Mouse (Mus musculus): ENCODE measurements around the gene Ankrd44. TPM values are rescaled to one million over a fixed set of nuclear protein-coding genes. Genes with fewer than 3 reads are reported as not detected.

Gene Ankrd44
- polyA plus RNA-seq, 1 experiment from 2014 or later, result 33.0 TPM

DNA sequence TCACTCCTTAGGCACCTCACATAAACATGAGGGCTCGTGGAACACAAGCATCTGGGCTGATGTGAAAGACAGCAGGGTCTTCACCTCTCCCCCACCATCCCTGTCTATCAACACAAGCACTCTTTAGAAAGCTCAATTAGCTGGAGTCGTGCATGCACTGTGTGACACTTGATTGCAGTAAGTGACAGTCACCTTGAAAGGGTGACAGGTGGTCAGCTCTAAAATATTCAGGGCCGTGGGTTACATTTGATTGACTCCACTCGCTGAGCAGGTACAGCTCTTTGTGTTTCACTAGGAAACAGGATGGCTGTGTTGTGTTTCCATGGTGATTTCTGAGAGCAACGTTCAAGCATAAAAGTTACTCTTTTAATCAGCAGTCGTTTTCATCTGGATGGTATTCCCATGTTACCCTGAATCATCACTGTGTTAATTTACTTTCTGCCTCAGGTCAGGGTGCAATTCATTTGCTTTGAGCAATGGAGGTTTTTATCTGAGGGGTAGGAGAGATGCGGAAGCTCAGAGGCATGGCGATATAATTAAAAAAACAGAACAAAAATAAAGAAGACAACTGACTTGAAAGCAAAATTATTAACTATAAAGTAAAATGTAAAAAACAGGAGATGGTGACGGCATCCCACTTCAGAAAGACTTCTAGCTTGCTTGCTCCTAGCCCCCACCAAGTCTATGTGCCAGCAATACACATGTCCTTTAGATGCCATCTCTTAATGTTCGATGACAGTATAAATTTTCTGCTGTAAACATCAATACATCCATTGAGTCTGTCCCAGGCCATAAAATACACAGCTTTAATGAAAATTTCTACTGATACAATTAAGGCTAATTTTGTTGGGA is 218.9 kb downstream of the Ankrd44 start:
- H3K27ac ChIP-seq, result no peak overlapping the region
- H3K79me2 ChIP-seq (ENCODE audit: inconsistent target), result no peaks in the 10 kb centered on the region
- WGBS (ENCODE audit: missing documents), result 90% methylated on average over 10 of the region's 10 CpGs
- no peak overlapping the region for H3K4me3 ChIP-seq (ENCODE audit: inconsistent target)
- 0 out of 2 replicates have a peak, but pooled peaks cover 1% of the 10 kb centered on the region for H3K36me3 ChIP-seq (ENCODE audit: inconsistent target)

DNA sequence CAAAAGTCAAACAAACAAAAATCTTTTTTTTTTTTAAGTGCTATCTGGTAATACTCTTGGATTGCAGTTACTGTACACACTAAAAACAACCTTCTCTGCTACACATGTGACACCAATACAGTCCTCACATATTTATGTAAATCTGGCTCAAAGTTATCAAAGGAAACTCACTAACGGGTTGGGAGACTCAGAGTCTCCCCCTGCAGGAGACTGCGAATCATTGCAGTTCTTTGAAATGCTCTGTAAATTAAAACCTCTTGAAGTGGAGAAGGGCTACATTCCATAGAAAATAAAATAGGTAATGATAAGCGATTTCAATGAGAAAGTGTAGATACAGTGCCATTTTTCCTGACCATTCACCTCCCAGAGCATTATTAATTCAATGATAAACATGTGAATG is 219.6 kb downstream of the Ankrd44 start:
- no peaks in the 10 kb centered on the region for H3K79me2 ChIP-seq (ENCODE audit: inconsistent target)
- H3K36me3 ChIP-seq (ENCODE audit: inconsistent target), result no peaks in the 10 kb centered on the region
- no peak overlapping the region for H3K27ac ChIP-seq
- no peak overlapping the region for H3K4me3 ChIP-seq (ENCODE audit: inconsistent target)
- 46% methylated on average over 3 of the region's 3 CpGs for WGBS (ENCODE audit: missing documents)

DNA sequence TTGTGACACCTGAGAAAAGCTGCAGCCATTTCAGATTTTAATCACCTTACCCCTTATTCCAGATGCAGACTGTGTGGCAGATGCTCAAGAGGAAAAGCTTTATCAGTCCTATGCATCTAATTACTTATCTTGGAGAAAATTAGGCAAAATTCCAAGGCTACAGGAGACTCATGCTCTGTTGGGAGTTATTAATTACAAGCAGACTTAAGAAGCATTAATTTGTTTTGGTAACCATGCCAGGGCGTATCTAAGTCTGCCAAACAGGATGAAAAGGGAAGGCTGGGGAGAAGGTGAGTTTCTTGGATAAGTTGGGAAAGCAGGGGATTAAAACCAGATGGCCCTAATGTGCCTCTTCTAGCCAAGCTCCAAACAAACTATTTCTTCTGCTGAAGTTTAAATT is 222.7 kb downstream of the Ankrd44 start:
- H3K36me3 ChIP-seq (ENCODE audit: inconsistent target), result no peaks in the 10 kb centered on the region
- WGBS (ENCODE audit: missing documents), result 100% methylated on average over 1 of the region's 1 CpGs
- no peak overlapping the region for H3K4me3 ChIP-seq (ENCODE audit: inconsistent target)

DNA sequence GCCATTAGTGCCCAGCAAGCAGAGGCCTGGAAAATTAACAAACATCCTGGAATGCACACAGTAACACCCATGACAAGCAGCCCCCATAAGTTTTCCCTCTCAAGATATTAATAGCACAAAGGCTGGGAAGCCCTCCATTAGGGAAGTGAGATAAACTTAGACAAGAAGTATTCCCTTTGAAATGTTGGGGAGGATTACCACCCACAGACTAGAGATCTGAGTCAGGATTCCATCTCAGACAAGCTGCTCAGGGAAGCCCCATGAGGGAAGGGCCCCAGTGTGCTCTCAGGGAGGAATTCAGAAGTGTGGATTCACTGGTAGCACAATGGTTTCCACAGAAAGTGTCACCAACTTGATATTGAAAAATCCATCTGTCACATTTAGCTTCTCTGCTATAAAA is 223.3 kb downstream of the Ankrd44 start:
- no peak overlapping the region for H3K4me3 ChIP-seq (ENCODE audit: inconsistent target)
- no peaks in the 10 kb centered on the region for H3K79me2 ChIP-seq (ENCODE audit: inconsistent target)
- H3K36me3 ChIP-seq (ENCODE audit: inconsistent target), result no peaks in the 10 kb centered on the region
- no peak overlapping the region for H3K27ac ChIP-seq

More for the DNA sequence above, 222.7 kb downstream of the Ankrd44 start:
- H3K79me2 ChIP-seq (ENCODE audit: inconsistent target), result no peaks in the 10 kb centered on the region
- no peak overlapping the region for H3K27ac ChIP-seq

DNA sequence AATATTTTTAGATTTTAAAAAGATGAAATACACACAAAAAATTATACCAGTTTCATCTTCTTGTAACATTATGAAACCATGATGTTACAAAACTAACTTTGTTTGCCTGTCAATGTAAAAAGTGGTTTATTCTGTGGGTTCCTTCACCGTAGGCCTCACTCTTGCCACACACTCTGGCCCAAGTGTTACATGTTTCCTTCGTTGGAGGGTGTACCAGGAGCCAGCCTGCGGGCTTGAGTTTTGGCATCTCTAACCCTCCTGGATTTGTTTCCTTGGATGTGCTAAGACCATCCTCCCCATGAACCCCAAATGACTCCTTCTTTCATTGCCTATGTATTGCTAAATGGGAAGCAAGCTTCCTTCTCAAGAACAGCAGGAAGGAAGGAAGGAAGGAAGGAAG is 230.8 kb downstream of the Ankrd44 start:
- no peaks in the 10 kb centered on the region for H3K36me3 ChIP-seq (ENCODE audit: inconsistent target)
- WGBS (ENCODE audit: missing documents), result 29% methylated on average over 3 of the region's 3 CpGs
- no peak overlapping the region for H3K27ac ChIP-seq
- no peak overlapping the region for H3K4me3 ChIP-seq (ENCODE audit: inconsistent target)
- no peaks in the 10 kb centered on the region for H3K79me2 ChIP-seq (ENCODE audit: inconsistent target)

DNA sequence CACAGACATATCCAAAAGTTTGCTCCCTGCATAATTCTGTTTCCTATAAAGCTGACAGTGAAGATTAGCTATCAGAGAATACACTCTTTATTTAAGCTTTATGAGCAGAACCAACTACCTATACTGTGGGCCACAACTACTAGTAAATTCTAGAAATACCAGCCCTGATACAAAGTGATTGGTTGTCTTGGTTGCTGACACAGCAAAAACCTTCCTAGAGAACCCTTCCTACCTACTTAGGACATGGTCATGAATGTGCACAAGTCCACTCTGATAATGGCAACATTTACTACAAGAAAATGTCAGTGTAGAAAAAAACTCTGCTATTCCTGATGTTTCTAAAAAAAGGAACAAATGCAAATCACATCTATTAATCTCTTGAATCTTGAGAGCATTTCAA is 234.4 kb downstream of the Ankrd44 start:
- no peak overlapping the region for H3K27ac ChIP-seq
- H3K4me3 ChIP-seq (ENCODE audit: inconsistent target), result no peak overlapping the region
- H3K36me3 ChIP-seq (ENCODE audit: inconsistent target), result no peaks in the 10 kb centered on the region

DNA sequence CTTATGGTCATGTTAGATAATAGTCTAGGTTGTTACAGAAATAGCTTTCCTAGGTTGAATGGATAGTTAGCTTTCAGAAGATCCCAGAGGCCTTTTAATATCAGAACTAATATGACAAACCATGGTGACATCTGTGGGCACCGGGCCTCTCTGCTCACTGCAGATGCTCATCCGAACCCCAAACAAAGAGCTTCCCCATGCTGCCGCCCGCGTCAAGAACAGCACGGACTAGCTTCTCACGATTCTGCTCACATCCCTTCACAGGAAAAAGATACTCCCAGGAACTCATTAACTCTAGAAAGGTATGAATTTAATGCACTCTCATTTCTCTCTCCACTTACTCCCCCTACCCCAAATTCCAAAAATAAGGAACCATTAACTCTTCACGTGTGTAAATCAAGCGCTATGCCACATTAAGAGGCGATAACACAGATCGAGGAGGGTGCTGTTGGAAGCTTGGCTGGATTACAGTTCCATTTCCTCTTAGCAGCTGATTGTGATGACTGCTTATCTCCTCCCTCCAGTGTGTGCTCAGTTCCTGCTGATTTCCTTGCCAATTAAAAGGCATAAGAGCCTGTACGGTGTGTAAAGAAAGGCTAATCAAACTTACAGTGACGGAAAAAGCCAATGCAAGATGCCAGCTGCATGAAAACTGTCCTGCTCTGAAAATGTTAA is 235.8 kb downstream of the Ankrd44 start:
- WGBS (ENCODE audit: missing documents), result 52% methylated on average over 13 of the region's 13 CpGs
- no peak overlapping the region for H3K27ac ChIP-seq
- H3K4me3 ChIP-seq (ENCODE audit: inconsistent target), result no peak overlapping the region

More for the DNA sequence above, 234.4 kb downstream of the Ankrd44 start:
- H3K79me2 ChIP-seq (ENCODE audit: inconsistent target), result no peaks in the 10 kb centered on the region

DNA sequence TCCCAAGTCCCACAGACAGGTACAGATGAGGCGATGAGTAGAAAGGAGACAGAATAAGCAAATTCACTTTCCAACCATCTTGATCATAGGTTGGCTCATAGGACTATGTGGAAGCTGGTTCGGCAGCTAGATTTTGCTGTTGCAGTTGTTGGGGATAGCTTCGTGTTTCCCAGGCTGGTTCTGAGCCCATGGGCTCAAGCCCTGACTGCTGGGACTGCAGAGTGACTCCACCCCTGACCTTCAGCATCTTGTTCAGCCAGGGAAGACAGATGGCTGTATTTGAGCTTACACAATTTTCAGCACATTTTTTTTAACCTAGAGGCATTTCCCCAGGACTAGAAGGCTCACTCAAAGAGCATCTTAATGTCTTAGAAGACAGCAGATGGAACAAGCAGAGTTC is 237.7 kb downstream of the Ankrd44 start:
- H3K27ac ChIP-seq, result no peak overlapping the region
- no peaks in the 10 kb centered on the region for H3K36me3 ChIP-seq (ENCODE audit: inconsistent target)
- no peaks in the 10 kb centered on the region for H3K79me2 ChIP-seq (ENCODE audit: inconsistent target)
- H3K4me3 ChIP-seq (ENCODE audit: inconsistent target), result no peak overlapping the region
- 96% methylated on average over 3 of the region's 3 CpGs for WGBS (ENCODE audit: missing documents)

More for the DNA sequence above, 235.8 kb downstream of the Ankrd44 start:
- Histone ChIP-seq H3K79me2 (ENCODE audit: inconsistent target) (no peaks in the 10 kb centered on the region), H3K36me3 (ENCODE audit: inconsistent target) (no peaks in the 10 kb centered on the region)

DNA sequence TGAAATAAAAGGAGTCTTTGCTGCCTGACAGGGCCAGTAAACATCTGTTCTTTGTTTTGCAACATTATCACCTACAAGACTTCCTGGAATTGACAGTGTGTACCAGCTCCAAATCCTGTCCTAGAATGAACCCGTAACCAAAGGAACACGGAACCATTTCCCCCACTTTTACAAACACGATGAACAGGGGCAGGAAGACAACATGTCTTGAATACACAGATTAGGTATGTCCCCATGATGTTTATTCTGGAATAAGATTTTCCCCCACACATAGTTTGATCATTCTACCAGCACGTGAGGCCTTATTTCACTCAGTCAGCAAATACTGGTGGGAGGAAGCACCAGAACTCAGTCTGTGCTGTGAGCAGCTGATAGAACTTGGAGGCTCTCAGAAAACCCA is 241.9 kb downstream of the Ankrd44 start:
- Histone ChIP-seq H3K36me3 (ENCODE audit: inconsistent target) (peaks cover 12% of the 10 kb centered on the region; the same call in 1 of the 2 replicates), H3K4me3 (ENCODE audit: inconsistent target) (no peak overlapping the region), H3K79me2 (ENCODE audit: inconsistent target) (no peaks in the 10 kb centered on the region), H3K27ac (no peak overlapping the region)
- 87% methylated on average over 4 of the region's 4 CpGs for WGBS (ENCODE audit: missing documents)

DNA sequence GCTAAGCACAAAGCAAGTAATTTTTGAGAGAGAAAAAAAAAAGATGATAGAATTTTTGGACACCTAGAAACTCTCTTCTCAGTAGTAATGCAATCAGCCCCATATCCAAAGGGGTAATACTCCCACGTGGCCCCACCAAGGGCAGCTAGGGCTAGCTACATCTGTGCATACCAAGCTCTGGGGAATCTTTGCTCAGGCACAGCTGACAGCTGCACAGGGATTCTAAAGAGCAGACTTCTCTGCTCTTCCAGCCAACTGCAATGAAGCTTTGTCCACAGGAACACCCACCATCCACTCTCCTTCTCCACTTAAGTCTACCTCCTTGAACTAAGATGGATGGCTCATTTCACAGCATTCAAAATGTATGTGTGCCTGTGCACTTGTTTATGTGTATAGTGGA is 246.6 kb downstream of the Ankrd44 start:
- H3K36me3 ChIP-seq (ENCODE audit: inconsistent target), result peaks cover 18% of the 10 kb centered on the region; the same call in 1 of the 2 replicates
- WGBS (ENCODE audit: missing documents), result 91% methylated on average over 1 of the region's 1 CpGs
- no peak overlapping the region for H3K27ac ChIP-seq
- no peak overlapping the region for H3K4me3 ChIP-seq (ENCODE audit: inconsistent target)
- no peaks in the 10 kb centered on the region for H3K79me2 ChIP-seq (ENCODE audit: inconsistent target)

DNA sequence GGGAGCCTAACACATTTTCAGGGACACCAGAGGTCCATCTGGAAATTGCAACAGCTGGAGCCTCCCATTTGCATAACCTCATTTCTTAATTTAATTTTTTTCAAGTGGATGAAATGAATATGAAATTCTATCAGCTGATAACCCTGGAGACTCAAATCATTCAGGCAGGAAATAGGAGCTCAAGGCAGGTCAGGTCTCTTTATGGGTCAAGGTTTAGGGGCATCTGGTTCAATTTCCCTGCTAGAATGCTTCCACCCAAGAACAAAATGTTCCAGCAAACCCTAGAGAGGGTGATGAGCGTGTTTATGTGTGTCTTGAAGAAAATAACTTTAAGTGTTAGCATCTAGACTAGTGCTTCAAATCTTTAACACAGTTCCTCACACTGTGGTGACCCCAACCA is 248.2 kb downstream of the Ankrd44 start:
- H3K36me3 ChIP-seq (ENCODE audit: inconsistent target), result peaks cover 18% of the 10 kb centered on the region; the same call in 1 of the 2 replicates
- H3K27ac ChIP-seq, result no peak overlapping the region
- WGBS (ENCODE audit: missing documents), result 100% methylated on average over 1 of the region's 1 CpGs
- H3K4me3 ChIP-seq (ENCODE audit: inconsistent target), result no peak overlapping the region
- no peaks in the 10 kb centered on the region for H3K79me2 ChIP-seq (ENCODE audit: inconsistent target)

DNA sequence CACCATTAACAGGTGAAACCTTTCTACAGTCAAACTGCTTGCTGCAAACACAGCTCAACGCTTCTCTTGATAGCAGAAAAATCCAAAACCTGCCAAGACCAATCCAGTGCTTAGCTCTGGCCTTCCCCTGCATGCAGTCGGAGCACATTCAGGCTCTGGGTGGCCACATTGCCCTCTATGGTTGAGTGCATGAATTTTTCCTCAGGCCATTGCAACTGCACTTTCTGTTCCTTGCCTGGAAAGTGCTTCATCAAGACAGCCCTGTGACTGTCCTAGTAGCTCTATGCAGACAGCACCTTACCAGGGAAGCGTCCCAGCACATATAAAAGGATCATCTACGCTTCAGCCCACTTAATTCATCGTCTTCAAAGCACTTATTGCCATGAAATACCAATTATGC is 250.7 kb downstream of the Ankrd44 start:
- Histone ChIP-seq H3K79me2 (ENCODE audit: inconsistent target) (no peaks in the 10 kb centered on the region), H3K4me3 (ENCODE audit: inconsistent target) (no peak overlapping the region), H3K27ac (no peak overlapping the region), H3K36me3 (ENCODE audit: inconsistent target) (peaks cover 18% of the 10 kb centered on the region; the same call in 1 of the 2 replicates)
- 92% methylated on average over 5 of the region's 5 CpGs for WGBS (ENCODE audit: missing documents)

DNA sequence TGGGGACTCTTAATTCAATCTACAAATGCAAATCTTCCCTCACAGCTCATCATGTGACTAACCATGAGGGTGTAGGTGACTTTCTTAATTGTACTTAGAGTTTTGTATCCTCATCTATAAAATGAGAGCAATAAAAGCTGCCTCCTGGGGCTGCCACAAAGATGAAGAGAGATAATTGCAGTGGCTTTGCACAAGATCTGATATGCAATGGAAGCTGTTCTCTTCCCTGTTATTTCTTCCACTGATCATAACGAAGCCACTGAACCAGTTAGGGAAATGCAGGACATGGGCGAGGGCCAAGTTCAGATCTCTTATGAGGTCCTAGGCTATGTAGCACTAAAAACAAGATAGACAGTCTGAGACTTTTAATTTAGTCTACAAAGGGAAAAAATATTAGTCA is 258.2 kb downstream of the Ankrd44 start:
- Histone ChIP-seq H3K27ac (no peak overlapping the region), H3K79me2 (ENCODE audit: inconsistent target) (no peaks in the 10 kb centered on the region)
- 79% methylated on average over 2 of the region's 2 CpGs for WGBS (ENCODE audit: missing documents)

DNA sequence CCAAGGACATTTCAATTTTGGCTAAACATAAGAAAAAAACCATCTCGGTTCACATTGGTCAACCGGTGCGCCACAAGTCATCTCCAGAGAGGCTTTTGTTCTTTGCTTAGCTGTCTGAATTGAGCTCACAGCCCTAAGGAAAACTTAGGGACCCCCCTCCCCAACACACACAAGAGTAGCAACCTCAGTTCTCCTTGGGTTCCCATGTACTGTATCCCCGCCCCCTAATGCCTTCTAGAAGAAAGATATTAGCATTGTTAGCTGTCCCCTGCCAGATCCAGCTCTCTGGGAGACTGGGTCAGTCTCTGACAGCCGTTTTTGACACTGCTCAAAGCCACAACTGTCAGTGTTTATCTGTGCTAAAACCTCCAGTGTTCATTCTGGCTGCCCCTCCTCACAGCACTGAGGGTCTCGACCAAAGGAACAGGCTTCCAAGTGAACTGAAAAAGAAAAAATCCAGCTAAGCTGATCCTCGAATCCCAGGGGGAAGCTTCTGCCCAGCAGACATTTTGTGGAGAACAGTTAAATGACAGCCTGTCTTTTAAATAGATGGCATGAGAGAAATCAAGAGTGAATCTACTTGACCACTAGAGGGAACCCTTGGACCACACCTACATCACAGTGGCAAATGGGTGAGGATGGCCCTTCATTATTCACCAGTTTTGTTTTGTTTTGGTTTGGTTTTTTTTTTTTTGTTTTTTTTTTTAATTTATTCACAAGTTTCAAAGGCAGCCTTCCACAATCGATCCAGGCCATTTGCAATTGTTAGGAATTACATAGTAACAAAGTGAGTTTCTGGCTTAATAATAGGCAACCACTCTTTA is 260.4 kb downstream of the Ankrd44 start:
- no peaks in the 10 kb centered on the region for H3K79me2 ChIP-seq (ENCODE audit: inconsistent target)
- no peak overlapping the region for H3K27ac ChIP-seq
- H3K36me3 ChIP-seq (ENCODE audit: inconsistent target), result peaks cover 39% of the 10 kb centered on the region
- 76% methylated on average over 8 of the region's 8 CpGs for WGBS (ENCODE audit: missing documents)
- H3K4me3 ChIP-seq (ENCODE audit: inconsistent target), result no peak overlapping the region

More for the DNA sequence above, 258.2 kb downstream of the Ankrd44 start:
- no peak overlapping the region for H3K4me3 ChIP-seq (ENCODE audit: inconsistent target)
- peaks cover 19% of the 10 kb centered on the region for H3K36me3 ChIP-seq (ENCODE audit: inconsistent target)

Data from macrophage (primary cell).